Mouse (Mus musculus): ENCODE results near the gene Nap1l1.
A peak's percentile ranks its signal among the peaks of the same experiment; 100 is the strongest.

DNA sequence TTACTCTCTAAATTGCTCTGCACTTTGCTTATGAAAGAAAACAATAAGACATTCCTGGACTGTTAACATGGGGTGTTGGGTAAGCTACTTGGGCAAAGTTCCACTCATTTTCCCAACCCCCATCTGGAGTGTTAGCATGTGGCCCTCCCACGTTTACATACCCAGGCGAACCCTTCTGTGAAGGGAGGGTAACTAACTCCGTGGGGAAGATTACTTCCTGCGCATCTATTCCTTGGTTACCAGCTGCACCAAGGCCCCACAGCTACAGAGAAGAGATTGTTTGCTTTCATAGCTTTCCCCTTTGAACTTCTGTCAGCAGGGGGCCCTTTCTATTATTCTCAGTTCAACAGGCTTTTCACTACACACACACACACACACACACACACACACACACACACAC is 12.6 kb upstream of the Nap1l1 start:
- no peak for TF ChIP-seq CTCF (IDR thresholded peaks at IDR 0.05)
- 0 out of 2 replicates have a peak, but pooled peaks have one; percentile 19 for TF ChIP-seq EP300 (IDR thresholded peaks at IDR 0.05)

Data from lung, postnatal 0 days (tissue).